Mouse (Mus musculus) left cerebral cortex, postnatal 14 days (tissue): ENCODE data around the gene Fam20c. TPM values are rescaled to one million over a fixed set of nuclear protein-coding genes. Genes with fewer than 3 reads are reported as not detected.

Experiments used
- DNase-seq, 2 experiments: peaks; one replicate each; pipeline ENCODE4 v3.0.0; 2021 to 2022; ENCODE audit warnings: low spot score in 2 of 2, mixed read lengths in 1 of 2
- intact Hi-C: fragments of 180-260 bp; cut with DNase I; formaldehyde crosslinking; loops from one replicate; pipeline ENCODE4 v1.15.1; 2025
- total RNA-seq, 2 experiments: library from RNA; stranded (reverse); gene quantifications; 2 replicates each; pipeline ENCODE4 v1.2.3; 2021

The Fam20c gene
- total RNA-seq, 2 experiments from 2014 or later: 37.9 to 42.1 TPM

GRCm38 (mm10) chr5:138788481-138789211, 34.3 kb downstream of the Fam20c start:
- no peak for DNase-seq
- intact Hi-C loops: no loop called here

- no peak for DNase-seq
- intact Hi-C loops: no loop called here
Measured at GRCm38 (mm10) chr5:138790954-138791480, 36.7 kb downstream of the Fam20c start.

- intact Hi-C loops: no loop called here
- DNase-seq: no peak
Measured at GRCm38 (mm10) chr5:138801588-138802116, 47.3 kb downstream of the Fam20c start.

- DNase-seq: no peak
- intact Hi-C loops: no loop called here
Measured at GRCm38 (mm10) chr5:138804286-138804685, 50.0 kb downstream of the Fam20c start.

- DNase-seq: no peak
- intact Hi-C loops: no loop called here
Measured at GRCm38 (mm10) chr5:138809767-138810166, 55.5 kb downstream of the Fam20c start.

GRCm38 (mm10) chr5:138819780-138820179, 65.5 kb downstream of the Fam20c start, which contains the start of gene Gm5294:
Gene Gm5294, plus strand, starts transcription at chr5:138820080.
- intact Hi-C loops: no loop called here
- no peak for DNase-seq

- intact Hi-C loops: no loop called here
- DNase-seq: no peak
Measured at GRCm38 (mm10) chr5:138820717-138821332, 66.5 kb downstream of the Fam20c start.

GRCm38 (mm10) chr5:138825090-138825489, 70.8 kb downstream of the Fam20c start:
- no peak for DNase-seq
- intact Hi-C loops: no loop called here

GRCm38 (mm10) chr5:138833406-138833805, 79.1 kb downstream of the Fam20c start:
- intact Hi-C loops: no loop called here
- no peak for DNase-seq

- intact Hi-C loops: no loop called here
- no peak for DNase-seq
Measured at GRCm38 (mm10) chr5:138834910-138835309, 80.6 kb downstream of the Fam20c start.

GRCm38 (mm10) chr5:138840981-138841380, 86.7 kb downstream of the Fam20c start:
- intact Hi-C loops: no loop called here
- DNase-seq: no peak

GRCm38 (mm10) chr5:138843168-138843824, 89.0 kb downstream of the Fam20c start:
- intact Hi-C loops: no loop called here
- DNase-seq: no peak

- intact Hi-C loops: loop anchor here (5.0 kb wide), 1 partner anchor 241 kb away; no protein-coding TSS in a partner anchor
- DNase-seq: no peak
Measured at GRCm38 (mm10) chr5:138846506-138846905, 92.2 kb downstream of the Fam20c start.

GRCm38 (mm10) chr5:138848102-138848501, 93.8 kb downstream of the Fam20c start:
- intact Hi-C loops: loop anchor here (2.0 to 5.0 kb wide), 2 partner anchors 239 to 331 kb away; no protein-coding TSS in a partner anchor
- DNase-seq: peak; percentile 94 to 95

GRCm38 (mm10) chr5:138849682-138850461, 95.6 kb downstream of the Fam20c start:
- no peak for DNase-seq
- intact Hi-C loops: loop anchor here (2.0 to 5.0 kb wide), 2 partner anchors 237 to 329 kb away; no protein-coding TSS in a partner anchor

GRCm38 (mm10) chr5:138850462-138850844, 96.1 kb downstream of the Fam20c start:
- intact Hi-C loops: no loop called here
- DNase-seq: no peak

GRCm38 (mm10) chr5:138851296-138851780, 97.0 kb downstream of the Fam20c start:
- intact Hi-C loops: no loop called here
- no peak for DNase-seq

- intact Hi-C loops: no loop called here
- no peak for DNase-seq
Measured at GRCm38 (mm10) chr5:138852151-138852550, 97.8 kb downstream of the Fam20c start.

- no peak for DNase-seq
- intact Hi-C loops: no loop called here
Measured at GRCm38 (mm10) chr5:138853349-138853748, 99.0 kb downstream of the Fam20c start.
